In genomic region chr9:99009069-99009897, GRCm38 (mm10) we compare ENCODE assay signal across 19 mouse cellular contexts. TPM values are rescaled to one million over a fixed set of nuclear protein-coding genes. Genes with fewer than 3 reads are reported as not detected.
DNase-seq lines count a peak whose midpoint lies in the region; ATAC-seq and TF ChIP-seq lines count a peak whose summit lies in the region.
"Had no signal": no experiment of that assay in that cellular context is flagged by ENCODE, and none has a peak within 500 bp of the region (broad histone marks: within the 10 kb centered on the region; RNA-seq: fewer than 3 reads in every experiment).

No protein-coding gene starts in this region.

- intact Hi-C loops in gastrocnemius, adult 2 months (cut with DNase I), result no loop called here
- intact Hi-C loops in gastrocnemius, postnatal 36 days (cut with DNase I), result no loop called here

- TF ChIP-seq POLR2A in thymus, adult 2 months (IDR thresholded peaks at IDR 0.05; ENCODE audit: control insufficient read depth, extremely low read depth, insufficient read depth, low read length, poor library complexity), result no peak

- DNase-seq in gastrocnemius, adult 2 months, result no peak
- DNase-seq in gastrocnemius, postnatal 36 days, result no peak
- DNase-seq in thymus, adult 2 months, result no peak
- DNase-seq in thymus, postnatal 14 days, result no peak
- DNase-seq in right cerebral cortex, postnatal 4 days, result no peak
- no peak for DNase-seq in stomach, postnatal 0 days (ENCODE audit: low spot score)
- DNase-seq: cerebellum, adult 2 months; gastrocnemius, postnatal 14 days; kidney, adult 2 months; lung, postnatal 36 days; thymus, postnatal 36 days had no signal

- H3K27ac ChIP-seq in gastrocnemius, adult 2 months, result no peak overlapping the region
- H3K27ac ChIP-seq in thymus, adult 2 months (ENCODE audit: control insufficient read depth, insufficient read depth, low read length), result peak overlapping the region; percentile 71; the same call in 1 of the 2 replicates
- no peak overlapping the region for H3K27ac ChIP-seq in hindbrain, embryonic 16.5 days (ENCODE audit: low read depth, low read length)
- H3K27ac ChIP-seq in stomach, postnatal 0 days (replicated peaks), result no peak overlapping the region
- H3K27ac ChIP-seq: hindbrain, embryonic 13.5 days; limb, embryonic 12.5 days; liver, embryonic 15.5 days; stomach, embryonic 15.5 days had no signal

- no peaks in the 10 kb centered on the region for H3K27me3 ChIP-seq in thymus, adult 2 months (ENCODE audit: control insufficient read depth, insufficient read depth, low read length)
- H3K27me3 ChIP-seq in hindbrain, embryonic 16.5 days (replicated peaks; ENCODE audit: control insufficient read depth, insufficient read depth, low read length), result no peaks in the 10 kb centered on the region
- no peaks in the 10 kb centered on the region for H3K27me3 ChIP-seq in stomach, postnatal 0 days (ENCODE audit: control insufficient read depth, insufficient read depth, low read length)
- H3K27me3 ChIP-seq: hindbrain, embryonic 13.5 days; limb, embryonic 12.5 days; liver, embryonic 15.5 days; stomach, embryonic 15.5 days had no signal

- H3K4me1 ChIP-seq in thymus, adult 2 months (replicated peaks; ENCODE audit: control insufficient read depth, insufficient read depth, low read length), result peaks cover 3% of the 10 kb centered on the region
- no peaks in the 10 kb centered on the region for H3K4me1 ChIP-seq in hindbrain, embryonic 16.5 days (ENCODE audit: control insufficient read depth, insufficient read depth, low read depth, low read length)
- no peaks in the 10 kb centered on the region for H3K4me1 ChIP-seq in stomach, postnatal 0 days (replicated peaks; ENCODE audit: control insufficient read depth, insufficient read depth)
- H3K4me1 ChIP-seq: hindbrain, embryonic 13.5 days; liver, embryonic 15.5 days; stomach, embryonic 15.5 days had no signal

- peak; percentile 84 for ATAC-seq in inflammation-experienced regulatory T-cells, adult 6 months
- no peak for ATAC-seq in hindbrain, embryonic 16.5 days
- ATAC-seq in stomach, postnatal 0 days (ENCODE audit: low FRiP score, low TSS enrichment), result no peak
- ATAC-seq: forebrain, embryonic 16.5 days had no signal

- TF ChIP-seq CTCF in gastrocnemius, adult 2 months (IDR thresholded peaks at IDR 0.05), result no peak
- TF ChIP-seq CTCF in thymus, adult 2 months (IDR thresholded peaks at IDR 0.05; ENCODE audit: borderline replicate concordance, control insufficient read depth, extremely low read depth, insufficient read depth, low read length, poor library complexity), result no peak
- TF ChIP-seq CTCF in stomach, postnatal 0 days (IDR thresholded peaks at IDR 0.05; ENCODE audit: low read depth), result no peak

- TF ChIP-seq EP300 in stomach, postnatal 0 days (optimal IDR thresholded peaks at IDR 0.05), result no peak

- no peaks in the 10 kb centered on the region for H3K36me3 ChIP-seq in thymus, adult 2 months (ENCODE audit: control insufficient read depth, insufficient read depth, low read length)
- H3K36me3 ChIP-seq in hindbrain, embryonic 16.5 days (ENCODE audit: control insufficient read depth, insufficient read depth, low read length), result no peaks in the 10 kb centered on the region
- no peaks in the 10 kb centered on the region for H3K36me3 ChIP-seq in stomach, postnatal 0 days (ENCODE audit: control insufficient read depth, insufficient read depth, low read length)
- H3K36me3 ChIP-seq: liver, embryonic 15.5 days; stomach, embryonic 15.5 days had no signal

- peak overlapping the region; percentile 32 for H3K4me3 ChIP-seq in gastrocnemius, adult 2 months
- H3K4me3 ChIP-seq in thymus, adult 2 months (ENCODE audit: control insufficient read depth, insufficient read depth, low read length), result peak overlapping the region; percentile 24; the same call in 1 of the 2 replicates
- no peak overlapping the region for H3K4me3 ChIP-seq in hindbrain, embryonic 16.5 days (ENCODE audit: low read length)
- no peak overlapping the region for H3K4me3 ChIP-seq in stomach, postnatal 0 days (ENCODE audit: low read depth, low read length)
- H3K4me3 ChIP-seq: hindbrain, embryonic 13.5 days; limb, embryonic 12.5 days; liver, embryonic 15.5 days; stomach, embryonic 15.5 days had no signal

- WGBS in thymus, adult 2 months, result 54% methylated on average over 12 of the region's 12 CpGs
- 86% methylated on average over 12 of the region's 12 CpGs for WGBS in hindbrain, embryonic 16.5 days
- 71% methylated on average over 12 of the region's 12 CpGs for WGBS in stomach, postnatal 0 days

- no peak overlapping the region for H3K4me2 ChIP-seq in hindbrain, embryonic 16.5 days (ENCODE audit: low read length)
- H3K4me2 ChIP-seq in stomach, postnatal 0 days (replicated peaks; ENCODE audit: low read depth), result no peak overlapping the region
- H3K4me2 ChIP-seq: hindbrain, embryonic 13.5 days; limb, embryonic 12.5 days; liver, embryonic 15.5 days; stomach, embryonic 15.5 days had no signal

- H3K9me3 ChIP-seq in hindbrain, embryonic 16.5 days (ENCODE audit: control insufficient read depth, low read length), result no peaks in the 10 kb centered on the region
- H3K9me3 ChIP-seq in stomach, postnatal 0 days (ENCODE audit: control insufficient read depth, low read length), result no peaks in the 10 kb centered on the region
- H3K9me3 ChIP-seq: hindbrain, embryonic 13.5 days; limb, embryonic 12.5 days; liver, embryonic 15.5 days; stomach, embryonic 15.5 days had no signal

- H3K9ac ChIP-seq in hindbrain, embryonic 16.5 days (ENCODE audit: low read depth, low read length), result no peak overlapping the region
- no peak overlapping the region for H3K9ac ChIP-seq in stomach, postnatal 0 days (ENCODE audit: low read length)
- H3K9ac ChIP-seq: hindbrain, embryonic 13.5 days; limb, embryonic 12.5 days; liver, embryonic 15.5 days; stomach, embryonic 15.5 days had no signal

RNA-seq across cellular contexts. Expression of gene Faim, which starts 23.1 kb away (rescaled TPM):
- total RNA-seq in gastrocnemius, adult 2 months (2021), result 1 to 10 TPM; 1.8 to 2.3 TPM
- 1 to 10 TPM; 1.4 to 1.8 TPM for total RNA-seq in gastrocnemius, postnatal 36 days (2021)
- polyA plus RNA-seq in thymus, adult 2 months (2012; rRNA removed), result 3.9 and 5.7 TPM in 2 replicates
- 10 to 100 TPM; 51.4 to 76.6 (median 60.3) TPM for polyA plus RNA-seq in inflammation-experienced regulatory T-cells, adult 6 months (2017; shearing (Covaris generic))
- 107 and 115 TPM in 2 replicates for polyA plus RNA-seq in hindbrain, embryonic 16.5 days (2015; fragmentation: Nextera tagmentation; extraction: Ambion mirVana)
- polyA plus RNA-seq in stomach, postnatal 0 days (2015; fragmentation: Nextera tagmentation; extraction: Ambion mirVana), result 32.3 and 32.9 TPM in 2 replicates

RNA-seq across cellular contexts. Expression of gene Gm1123, which starts 26.2 kb away (rescaled TPM):
- not detected for total RNA-seq in gastrocnemius, adult 2 months (2021)
- not detected for total RNA-seq in gastrocnemius, postnatal 36 days (2021)
- polyA plus RNA-seq in thymus, adult 2 months (2012; rRNA removed), result 0.18 TPM in 1 of 2 replicates, not detected in the other
- polyA plus RNA-seq in inflammation-experienced regulatory T-cells, adult 6 months (2017; shearing (Covaris generic)), result 1 to 10 TPM in 1 of 3 experiments, under 1 TPM in 2; 0.54 to 1.6 (median 0.88) TPM
- 0.10 and 0.16 TPM in 2 replicates for polyA plus RNA-seq in hindbrain, embryonic 16.5 days (2015; fragmentation: Nextera tagmentation; extraction: Ambion mirVana)
- polyA plus RNA-seq in stomach, postnatal 0 days (2015; fragmentation: Nextera tagmentation; extraction: Ambion mirVana), result 0.07 and 0.08 TPM in 2 replicates
- total RNA-seq: gastrocnemius, postnatal 14 days had no signal
- polyA plus RNA-seq: forebrain, embryonic 16.5 days; limb, embryonic 12.5 days had no signal

RNA-seq across cellular contexts. Expression of gene Foxl2, which starts 54.2 kb away (rescaled TPM):
- not detected for total RNA-seq in gastrocnemius, adult 2 months (2021)
- total RNA-seq in gastrocnemius, postnatal 36 days (2021), result not detected
- polyA plus RNA-seq in thymus, adult 2 months (2012; rRNA removed), result 0.05 and 0.14 TPM in 2 replicates
- not detected for polyA plus RNA-seq in inflammation-experienced regulatory T-cells, adult 6 months (2017; shearing (Covaris generic))
- polyA plus RNA-seq in hindbrain, embryonic 16.5 days (2015; fragmentation: Nextera tagmentation; extraction: Ambion mirVana), result 0.24 and 0.45 TPM in 2 replicates
- polyA plus RNA-seq in stomach, postnatal 0 days (2015; fragmentation: Nextera tagmentation; extraction: Ambion mirVana), result 0.02 TPM in 1 of 2 replicates, not detected in the other
- total RNA-seq: gastrocnemius, postnatal 14 days had no signal
- polyA plus RNA-seq: kidney, adult 2 months; large intestine, adult 2 months; liver, embryonic 15.5 days; stomach, embryonic 15.5 days had no signal

Comparison
In these comparisons a context has a peak if more than half of its experiments do, and no peak if none do; other contexts are left out.
1. H3K4me3 ChIP-seq: peak in gastrocnemius, adult 2 months (single experiment) and thymus, adult 2 months (single experiment); none in hindbrain, embryonic 16.5 days (single experiment) and stomach, postnatal 0 days (single experiment).